Mouse (Mus musculus): ENCODE results near the gene 6030468B19Rik. TPM values are rescaled to one million over a fixed set of nuclear protein-coding genes. Genes with fewer than 3 reads are reported as not detected.
"Not testable (repeated sequence)": the region's sequence is repeated elsewhere in the genome, so short reads cannot be mapped to it uniquely, and the experiment has no call there.

6030468B19Rik gene
- total RNA-seq, 4 experiments from 2014 or later = 0.61 to 1.2 (median 0.75) TPM; not detected in 1

GRCm38 (mm10) chr11:117828149-117828887, 30.9 kb downstream of the 6030468B19Rik start:
- no peak for DNase-seq (ENCODE audit: low spot score in 2 of 2)

GRCm38 (mm10) chr11:117828888-117829604, 31.6 kb downstream of the 6030468B19Rik start:
- DNase-seq (ENCODE audit: low spot score in 2 of 2) = no peak

- no peak for DNase-seq (ENCODE audit: low spot score in 2 of 2)
Measured at GRCm38 (mm10) chr11:117829671-117830215, 32.3 kb downstream of the 6030468B19Rik start.

GRCm38 (mm10) chr11:117830401-117830800, 32.9 kb downstream of the 6030468B19Rik start:
- no peak for DNase-seq (ENCODE audit: low spot score in 2 of 2)

- peak; percentile 45 to 73 for DNase-seq (ENCODE audit: low spot score in 2 of 2)
Measured at GRCm38 (mm10) chr11:117832086-117832969, 34.9 kb downstream of the 6030468B19Rik start.

GRCm38 (mm10) chr11:117833509-117833908, 36.0 kb downstream of the 6030468B19Rik start:
- DNase-seq (ENCODE audit: low spot score in 2 of 2) = not testable (repeated sequence)

- no peak for DNase-seq (ENCODE audit: low spot score in 2 of 2)
Measured at GRCm38 (mm10) chr11:117834086-117834485, 36.6 kb downstream of the 6030468B19Rik start.

- DNase-seq (ENCODE audit: low spot score in 2 of 2) = peak; percentile 40
Measured at GRCm38 (mm10) chr11:117836306-117836705, 38.8 kb downstream of the 6030468B19Rik start.

- no peak for DNase-seq (ENCODE audit: low spot score in 2 of 2)
Measured at GRCm38 (mm10) chr11:117838572-117838971, 41.1 kb downstream of the 6030468B19Rik start.

GRCm38 (mm10) chr11:117839021-117839420, 41.6 kb downstream of the 6030468B19Rik start:
- no peak for DNase-seq (ENCODE audit: low spot score in 2 of 2)

- DNase-seq (ENCODE audit: low spot score in 2 of 2) = no peak
Measured at GRCm38 (mm10) chr11:117840910-117841309, 43.5 kb downstream of the 6030468B19Rik start.

- DNase-seq (ENCODE audit: low spot score in 2 of 2) = no peak
Measured at GRCm38 (mm10) chr11:117843434-117843833, 46.0 kb downstream of the 6030468B19Rik start.

GRCm38 (mm10) chr11:117844997-117845396, 47.5 kb downstream of the 6030468B19Rik start:
- DNase-seq (ENCODE audit: low spot score in 2 of 2) = no peak

- no peak for DNase-seq (ENCODE audit: low spot score in 2 of 2)
Measured at GRCm38 (mm10) chr11:117845651-117846050, 48.2 kb downstream of the 6030468B19Rik start.

GRCm38 (mm10) chr11:117846640-117847039, 49.2 kb downstream of the 6030468B19Rik start:
- DNase-seq (ENCODE audit: low spot score in 2 of 2) = no peak

GRCm38 (mm10) chr11:117847593-117848215, 50.2 kb downstream of the 6030468B19Rik start:
- DNase-seq (ENCODE audit: low spot score in 2 of 2) = no peak

GRCm38 (mm10) chr11:117848271-117848984, 51.0 kb downstream of the 6030468B19Rik start:
- no peak for DNase-seq (ENCODE audit: low spot score in 2 of 2)

- peak; percentile 88 to 96 for DNase-seq (ENCODE audit: low spot score in 2 of 2)
Measured at GRCm38 (mm10) chr11:117848985-117849671, 51.7 kb downstream of the 6030468B19Rik start, which contains the start of gene Birc5. Birc5 (plus strand) TSS chr11:117849251.

- no peak for DNase-seq (ENCODE audit: low spot score in 2 of 2)
Measured at GRCm38 (mm10) chr11:117852875-117853274, 55.4 kb downstream of the 6030468B19Rik start.
